Mouse (Mus musculus): ENCODE results near the gene D030056L22Rik.

Gene D030056L22Rik

DNA sequence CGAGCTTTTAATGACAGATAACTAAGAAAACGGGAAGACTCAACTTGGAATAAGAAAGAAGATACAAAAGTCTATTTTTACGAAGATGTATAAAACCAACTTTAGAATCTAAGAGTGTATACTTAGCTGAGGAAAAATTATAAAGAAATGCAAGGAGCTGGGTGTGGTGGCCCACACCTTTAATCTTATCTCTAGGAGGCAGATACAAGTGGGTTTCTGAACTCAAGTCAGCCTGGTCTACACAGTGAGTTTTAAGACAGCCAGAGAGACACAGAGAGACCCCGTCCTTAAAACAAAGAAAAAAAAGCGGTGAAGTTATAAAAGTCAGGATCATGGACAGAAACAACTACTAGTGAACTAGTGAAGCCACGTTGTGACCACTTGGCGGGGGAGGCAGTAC is 26.2 kb downstream of the D030056L22Rik start:
- no peak for DNase-seq

DNA sequence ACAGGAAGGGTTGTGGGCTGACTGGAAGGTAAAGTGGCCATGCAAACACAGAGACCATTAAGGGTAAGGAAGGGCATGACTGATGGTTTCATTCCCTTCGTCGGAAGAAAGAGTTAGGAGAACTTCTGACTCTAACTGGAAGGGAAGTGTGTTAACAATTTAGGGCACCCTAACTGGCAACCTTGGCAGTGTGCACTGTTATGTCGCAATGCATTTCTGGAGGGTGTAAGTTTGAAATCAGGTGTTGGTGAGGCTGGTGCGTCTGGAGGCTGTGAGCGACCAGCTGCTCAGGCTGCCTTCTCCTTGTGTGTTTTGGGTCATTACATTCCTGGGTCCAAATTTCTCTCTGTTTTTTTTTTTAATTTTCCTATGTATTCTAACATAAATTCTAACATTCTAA is 31.0 kb downstream of the D030056L22Rik start:
- DNase-seq, result no peak

DNA sequence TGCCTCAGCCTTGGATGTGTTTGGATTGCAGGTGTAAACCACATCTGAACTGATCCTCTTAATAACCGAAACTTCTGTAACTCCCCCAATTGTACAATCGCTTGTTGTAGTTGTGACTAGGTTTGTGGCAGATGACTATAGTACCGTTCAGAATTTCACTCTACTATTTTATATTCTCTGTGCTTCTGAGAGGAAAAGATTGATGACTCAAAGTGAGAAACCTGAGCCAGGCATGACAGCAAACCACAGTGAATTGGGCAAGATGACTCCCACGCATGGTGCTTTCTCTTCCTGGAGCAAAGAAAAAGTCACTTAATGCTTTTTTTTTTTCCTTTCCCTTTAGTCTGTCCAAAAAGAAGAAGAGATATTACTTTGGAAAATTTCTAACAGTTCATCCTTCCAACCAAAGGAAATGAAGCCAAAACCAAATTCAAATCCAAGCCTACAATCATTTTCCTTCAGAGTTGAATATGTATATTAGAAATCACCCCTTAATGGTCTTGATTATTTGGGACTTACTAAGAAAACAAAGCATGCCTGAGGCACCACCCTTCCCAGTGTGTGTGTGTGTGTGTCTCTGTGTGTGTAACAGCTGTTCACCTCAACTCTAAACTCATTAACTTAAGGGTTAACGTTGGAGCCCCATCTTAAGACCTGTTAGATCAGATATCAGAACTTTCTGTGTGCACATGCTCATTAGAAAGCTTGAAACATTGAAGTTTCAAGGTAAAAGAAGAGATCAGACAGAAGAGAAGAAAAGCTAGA is 33.8 kb downstream of the D030056L22Rik start:
- no peak for DNase-seq

DNA sequence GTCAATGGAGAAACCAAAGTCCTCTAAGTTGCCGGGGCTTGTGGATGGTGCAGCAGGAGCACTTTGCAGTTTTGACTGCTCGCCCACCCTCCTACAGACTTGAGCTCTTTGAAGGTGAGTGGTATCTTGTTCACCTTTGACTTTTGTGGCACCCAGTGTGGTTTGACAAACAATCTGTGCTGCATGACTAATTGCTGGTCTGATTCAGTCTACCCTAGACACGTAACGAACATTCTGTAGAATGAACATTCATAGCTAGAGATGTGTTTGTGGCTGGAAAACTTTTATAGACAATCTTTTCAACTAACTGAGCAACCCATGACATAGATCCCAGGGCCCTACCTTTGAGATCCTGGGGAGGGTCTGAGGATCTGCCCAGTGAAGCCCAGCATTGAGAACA is 34.4 kb downstream of the D030056L22Rik start:
- no peak for DNase-seq

DNA sequence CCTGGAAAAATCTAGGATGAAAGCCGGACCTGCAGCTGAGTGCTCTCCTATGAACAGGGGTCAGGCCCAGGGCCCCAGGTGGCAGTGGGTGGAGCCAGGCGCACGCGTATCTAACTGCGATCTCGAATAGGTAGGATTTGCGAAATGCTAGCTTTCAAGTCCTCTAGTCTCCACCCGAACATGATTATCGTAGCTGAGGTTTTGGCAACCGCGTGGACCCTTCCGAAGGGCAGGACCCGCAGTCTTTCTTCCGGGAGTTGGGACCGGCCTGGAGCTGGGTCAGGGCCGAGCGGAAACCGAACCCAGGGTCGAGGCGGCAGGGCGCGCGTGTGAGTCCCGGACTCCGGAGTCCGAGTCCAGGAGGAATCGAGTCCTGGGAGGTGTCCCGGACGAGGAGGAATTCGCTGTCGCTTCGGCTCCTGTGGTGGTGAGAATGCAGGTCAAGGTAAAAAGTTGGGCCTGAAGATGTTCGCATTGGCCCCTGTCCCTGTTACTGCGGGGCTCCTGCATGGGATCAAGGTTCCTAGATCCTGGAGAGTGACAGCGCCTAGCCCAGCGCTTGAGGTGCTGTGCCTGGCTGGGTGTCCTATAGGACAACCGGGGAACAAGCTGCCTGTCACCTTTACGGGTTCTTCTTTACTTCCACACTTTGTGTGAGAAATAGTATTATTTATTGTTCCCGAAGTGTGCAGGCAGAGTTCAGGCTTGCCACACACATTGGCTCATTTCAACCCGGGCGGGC is 36.8 kb downstream of the D030056L22Rik start, which contains the start of gene Trpm6:
Trpm6 (plus strand) TSS at position 386 of the 742 bp plus-strand sequence.
- DNase-seq, result no peak

DNA sequence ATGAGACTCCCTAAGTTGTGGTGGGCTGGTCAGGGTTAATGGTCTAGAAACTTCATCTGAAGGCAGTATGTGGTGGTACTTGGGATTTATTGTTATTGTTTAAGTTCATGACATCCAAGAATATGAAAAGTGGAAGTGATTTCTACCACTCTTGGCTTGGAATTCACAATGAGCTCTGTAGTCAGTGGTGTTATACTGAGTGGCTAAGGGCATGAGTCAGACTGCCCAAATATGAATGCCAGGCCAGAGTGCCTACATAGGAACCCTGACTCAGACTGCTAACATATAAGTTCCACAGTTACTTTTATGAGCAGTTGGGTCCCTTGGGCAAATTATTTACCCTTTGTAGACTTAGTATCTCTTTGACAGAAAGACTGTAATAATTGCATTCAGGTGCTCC is 44.2 kb downstream of the D030056L22Rik start:
- DNase-seq, result no peak

DNA sequence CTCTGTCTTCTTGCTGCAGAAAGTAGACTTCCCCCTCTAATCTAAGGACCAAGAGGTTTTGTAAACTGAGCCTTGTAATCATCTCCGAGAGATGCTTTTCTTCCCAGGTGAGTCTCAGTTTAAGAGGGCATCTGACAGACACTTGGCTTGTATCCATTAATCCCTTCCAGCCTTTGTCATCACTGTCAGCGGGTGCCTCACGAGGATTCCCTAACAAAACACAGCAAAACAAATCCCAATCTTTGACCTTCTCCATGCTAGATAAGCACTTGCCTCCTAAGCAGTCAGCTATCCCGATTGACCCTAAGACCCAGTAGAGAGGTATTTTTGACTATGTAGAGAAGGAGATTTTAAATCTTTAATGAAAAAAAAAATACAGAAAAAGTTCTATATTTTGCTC is 44.7 kb downstream of the D030056L22Rik start:
- no peak for DNase-seq

DNA sequence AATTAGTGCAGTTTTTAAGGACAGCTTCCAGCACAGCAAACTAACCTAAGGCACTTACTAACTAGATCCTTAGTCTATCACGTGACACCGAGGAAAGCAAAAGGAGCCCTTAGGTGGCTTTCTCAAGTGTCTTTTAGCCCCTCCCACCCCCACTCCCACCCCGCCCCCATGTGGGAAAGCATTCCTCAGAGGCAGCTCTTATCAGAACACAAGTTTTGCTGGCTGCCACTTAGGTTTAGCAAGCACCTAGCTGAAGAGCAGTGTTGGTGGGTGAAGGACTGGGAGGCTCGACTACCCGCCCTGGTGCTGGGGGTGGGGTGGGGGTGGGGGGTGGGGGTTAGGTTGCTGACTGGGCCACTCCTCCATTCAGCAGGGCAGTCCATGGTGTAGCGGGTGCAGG is 45.3 kb downstream of the D030056L22Rik start:
- DNase-seq, result no peak

DNA sequence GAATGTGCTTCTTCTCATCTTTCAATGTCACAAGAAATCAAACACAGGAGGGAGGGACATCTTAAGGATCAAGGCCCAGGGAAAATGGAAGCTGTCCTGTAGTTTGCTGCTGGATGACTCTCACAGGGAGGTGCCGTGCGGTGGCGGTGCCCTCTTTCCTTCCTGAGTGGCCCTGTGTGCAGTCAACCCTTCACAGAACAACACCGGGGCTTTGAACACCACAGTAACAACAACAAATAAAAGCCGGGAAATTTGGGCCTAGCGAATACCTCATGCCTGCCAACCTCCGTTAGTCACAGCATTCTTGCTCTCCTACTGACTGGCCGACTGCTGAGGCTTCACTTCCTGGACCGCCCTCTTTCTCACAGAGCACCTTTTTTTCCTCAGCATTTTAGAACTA is 45.9 kb downstream of the D030056L22Rik start:
- DNase-seq, result no peak

DNA sequence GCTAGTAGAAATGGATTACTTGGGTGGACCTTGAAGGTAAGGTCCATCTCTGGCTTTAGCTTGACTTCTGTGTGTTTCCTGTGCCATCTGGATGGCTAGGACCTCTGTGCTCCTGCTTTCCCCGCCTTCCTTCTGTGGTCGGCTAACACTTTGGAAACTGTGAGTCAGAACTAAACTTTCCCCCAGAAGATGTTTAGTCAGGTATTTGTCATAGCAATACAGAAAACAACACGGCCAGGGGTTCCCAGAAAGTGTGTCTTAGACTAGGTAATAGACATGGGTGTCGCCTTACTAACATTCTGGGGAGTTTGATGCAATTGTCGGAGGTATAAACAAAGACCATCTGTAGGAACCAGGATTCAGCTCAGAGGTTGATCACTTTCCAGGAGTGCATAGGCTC is 53.4 kb downstream of the D030056L22Rik start:
- no peak for DNase-seq
